Comparison of ENCODE assay signal across 24 mouse cellular contexts in genomic region chr16:34894016-34894415, GRCm38 (mm10).
"Had no signal": no experiment of that assay in that cellular context is flagged by ENCODE, and none has a peak within 500 bp of the region (broad histone marks: within the 10 kb centered on the region; RNA-seq: fewer than 3 reads in every experiment).

No protein-coding gene starts in this region.

- H3K27ac ChIP-seq: gastrocnemius, adult 2 months; heart, embryonic 10.5 days; hindbrain, embryonic 10.5 days; hindbrain, embryonic 12.5 days; hindbrain, embryonic 14.5 days; intestine, embryonic 15.5 days; kidney, embryonic 15.5 days; kidney, postnatal 0 days; layer of hippocampus, adult 2 months; left cerebral cortex, adult 2 months; limb, embryonic 10.5 days; limb, embryonic 12.5 days; liver, embryonic 14.5 days had no signal

- H3K36me3 ChIP-seq: heart, embryonic 10.5 days; heart, embryonic 12.5 days; hindbrain, embryonic 10.5 days; hindbrain, embryonic 12.5 days; intestine, embryonic 15.5 days; kidney, embryonic 15.5 days; limb, embryonic 10.5 days; limb, embryonic 12.5 days had no signal

- H3K9ac ChIP-seq: heart, embryonic 12.5 days; hindbrain, embryonic 12.5 days; hindbrain, embryonic 14.5 days; intestine, embryonic 15.5 days; kidney, embryonic 15.5 days; limb, embryonic 12.5 days; liver, embryonic 14.5 days had no signal

- H3K4me2 ChIP-seq: heart, embryonic 12.5 days; hindbrain, embryonic 12.5 days; hindbrain, embryonic 14.5 days; intestine, embryonic 15.5 days; kidney, embryonic 15.5 days; limb, embryonic 12.5 days had no signal

- H3K4me3 ChIP-seq: gastrocnemius, adult 2 months; heart, embryonic 10.5 days; heart, embryonic 12.5 days; hindbrain, embryonic 10.5 days; hindbrain, embryonic 12.5 days; intestine, embryonic 15.5 days; kidney, embryonic 15.5 days; layer of hippocampus, adult 2 months; left cerebral cortex, adult 2 months; limb, embryonic 10.5 days; limb, embryonic 12.5 days had no signal

- ATAC-seq: hindbrain, embryonic 16.5 days; inflammation-experienced regulatory T-cells, adult 6 months; intestine, embryonic 15.5 days; intestine, postnatal 0 days had no signal

- H3K9me3 ChIP-seq: heart, embryonic 10.5 days; heart, embryonic 12.5 days; hindbrain, embryonic 10.5 days; hindbrain, embryonic 12.5 days; intestine, embryonic 15.5 days; kidney, embryonic 15.5 days; limb, embryonic 10.5 days; limb, embryonic 12.5 days had no signal

- H3K27me3 ChIP-seq: hindbrain, embryonic 12.5 days; intestine, embryonic 15.5 days; kidney, embryonic 15.5 days; limb, embryonic 12.5 days had no signal

- H3K4me1 ChIP-seq: hindbrain, embryonic 12.5 days had no signal

- DNase-seq: gastrocnemius, adult 2 months; gastrocnemius, postnatal 10 days; gastrocnemius, postnatal 25 days; heart, adult 18-20 months; heart, postnatal 10 days; heart, postnatal 4 days; kidney, postnatal 25 days; liver had no signal
